Mouse (Mus musculus): ENCODE results near the gene Dnase1l3. TPM values are rescaled to one million over a fixed set of nuclear protein-coding genes. Genes with fewer than 3 reads are reported as not detected.
A peak's percentile ranks its signal among the peaks of the same experiment; 100 is the strongest.

Dnase1l3 gene
- total RNA-seq (2022): under 1 TPM; 0.37 to 0.78 (median 0.55) TPM

DNA sequence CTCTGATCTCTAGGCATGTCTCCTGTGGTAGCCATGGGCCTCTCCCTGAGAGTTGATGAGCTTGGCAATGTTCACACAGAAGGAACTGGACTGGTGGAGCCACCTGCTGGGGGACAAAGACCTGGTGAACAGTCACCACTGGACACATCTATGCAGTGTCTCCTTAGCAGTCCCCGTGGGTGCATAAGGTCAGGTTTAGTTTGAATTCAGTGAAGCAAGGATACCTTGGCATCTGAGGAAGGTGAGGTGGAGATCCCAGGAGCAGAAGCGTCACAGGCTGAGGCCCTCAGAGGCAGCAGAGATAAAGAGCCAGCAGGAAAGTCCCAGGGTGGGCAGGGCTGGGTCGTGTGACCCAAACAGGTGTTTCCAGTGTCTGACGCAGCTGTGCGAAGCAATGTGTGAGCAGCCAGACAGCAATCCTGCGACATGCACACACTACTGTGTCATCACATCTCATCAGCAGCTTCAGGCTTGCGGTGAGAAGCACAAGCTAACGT is at the start of gene Dnase1l3:
Gene Dnase1l3 (minus strand): TSS at position 303 of the 497 bp plus-strand sequence.
- DNase-seq: no peak

GRCm38 (mm10) chr14:8042577-8042976 is 48.2 kb upstream of the Dnase1l3 start:
- DNase-seq: no peak

GRCm38 (mm10) chr14:8042120-8042519 is 47.7 kb upstream of the Dnase1l3 start:
- DNase-seq: no peak

GRCm38 (mm10) chr14:8040911-8041678 is 46.7 kb upstream of the Dnase1l3 start:
- no peak for DNase-seq

DNA sequence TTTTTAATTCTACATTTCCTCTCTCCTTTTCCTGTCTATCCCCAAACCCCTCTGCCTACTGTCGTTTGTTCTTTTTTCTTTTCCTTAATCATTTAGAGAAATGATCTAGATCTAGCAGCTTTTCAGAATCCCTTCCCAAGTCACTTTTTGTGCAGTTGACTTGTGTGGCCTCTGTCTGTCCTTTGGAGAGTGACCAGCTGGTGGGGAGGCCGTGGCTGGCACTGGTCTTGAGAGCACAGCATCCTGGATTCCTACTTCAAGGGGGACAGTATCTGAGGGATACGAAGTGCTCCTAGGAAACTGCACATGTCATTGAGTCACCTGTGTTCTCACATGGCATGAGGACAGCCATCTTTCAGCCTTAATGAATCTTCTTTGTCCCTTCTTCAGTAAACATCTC is 45.8 kb upstream of the Dnase1l3 start:
- DNase-seq: no peak

DNA sequence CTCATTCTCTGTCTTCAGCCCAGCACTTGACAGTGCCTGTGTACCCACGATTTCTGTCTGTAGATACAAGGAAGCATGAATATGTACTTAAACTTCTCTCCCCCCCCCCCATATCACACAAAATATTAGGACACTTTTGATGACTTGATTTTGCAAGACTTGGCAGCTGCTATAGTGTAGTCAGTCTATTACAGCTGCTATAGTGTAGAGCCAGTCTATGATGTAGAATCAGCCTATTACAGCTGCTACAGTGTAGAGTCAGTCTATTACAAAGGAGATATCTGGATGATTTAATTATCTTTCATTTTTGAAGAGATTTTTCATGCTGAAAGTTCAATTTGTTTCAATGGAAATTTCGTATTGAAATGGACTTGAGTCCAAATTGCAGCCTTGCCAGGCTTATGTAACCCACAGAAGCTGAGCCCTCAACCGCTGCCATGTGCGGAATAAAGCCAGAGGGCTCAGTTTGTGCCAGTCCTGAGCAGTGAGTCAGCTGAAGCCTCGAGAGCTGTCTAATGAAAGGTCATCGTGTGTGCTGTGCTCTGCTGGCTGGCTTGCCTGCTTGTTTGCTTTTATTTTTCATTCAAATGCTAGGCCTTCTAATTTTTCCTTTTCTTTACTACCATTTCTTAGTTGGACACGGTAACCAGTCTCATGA is 44.5 kb upstream of the Dnase1l3 start:
- peak; percentile 90 for DNase-seq

GRCm38 (mm10) chr14:8038150-8038549 is 43.8 kb upstream of the Dnase1l3 start:
- DNase-seq: no peak

DNA sequence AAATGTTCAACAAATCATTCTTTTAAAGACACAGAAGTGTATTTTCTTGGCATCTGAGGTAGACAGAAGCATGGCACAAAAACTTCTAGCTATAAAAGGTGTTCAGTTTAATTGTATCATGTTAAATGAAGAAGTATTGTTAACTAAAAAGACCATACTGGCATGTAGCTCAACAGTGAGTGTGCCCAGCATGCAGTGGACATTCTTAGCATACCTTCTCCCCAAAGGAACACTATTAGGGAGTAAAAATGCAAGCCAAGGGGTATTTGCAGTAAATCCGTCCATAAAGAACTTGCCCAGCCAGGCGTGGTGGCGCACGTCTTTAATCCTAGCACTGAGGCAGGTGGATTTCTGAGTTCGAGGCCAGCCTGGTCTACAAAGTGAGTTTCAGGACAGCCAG is 42.0 kb upstream of the Dnase1l3 start:
- DNase-seq: no peak

GRCm38 (mm10) chr14:8035951-8036350 is 41.6 kb upstream of the Dnase1l3 start:
- DNase-seq: no peak

- DNase-seq: no peak
Measured at GRCm38 (mm10) chr14:8034561-8034960, 40.2 kb upstream of the Dnase1l3 start.

GRCm38 (mm10) chr14:8032087-8032944 is 37.9 kb upstream of the Dnase1l3 start:
- peak; percentile 81 for DNase-seq

DNA sequence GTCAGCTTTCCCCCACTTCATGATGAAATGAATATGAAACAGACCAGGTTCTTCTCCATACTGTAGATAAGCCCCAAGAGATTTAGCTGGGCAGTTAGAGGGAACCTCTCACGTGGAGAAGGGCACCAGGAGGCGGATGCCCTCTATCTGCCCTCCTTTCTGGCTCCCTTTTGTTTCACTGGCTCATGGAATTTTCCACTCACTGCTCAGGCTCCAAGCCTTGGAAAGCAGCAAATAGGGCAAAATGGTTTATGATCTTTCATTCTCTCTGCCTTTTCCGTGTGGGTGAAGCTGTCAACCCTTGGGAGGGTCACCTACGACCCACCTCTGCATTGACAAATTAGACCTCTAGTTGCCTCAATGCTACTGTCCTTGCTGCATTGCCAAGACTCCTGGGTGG is 36.2 kb upstream of the Dnase1l3 start:
- peak; percentile 67 for DNase-seq

DNA sequence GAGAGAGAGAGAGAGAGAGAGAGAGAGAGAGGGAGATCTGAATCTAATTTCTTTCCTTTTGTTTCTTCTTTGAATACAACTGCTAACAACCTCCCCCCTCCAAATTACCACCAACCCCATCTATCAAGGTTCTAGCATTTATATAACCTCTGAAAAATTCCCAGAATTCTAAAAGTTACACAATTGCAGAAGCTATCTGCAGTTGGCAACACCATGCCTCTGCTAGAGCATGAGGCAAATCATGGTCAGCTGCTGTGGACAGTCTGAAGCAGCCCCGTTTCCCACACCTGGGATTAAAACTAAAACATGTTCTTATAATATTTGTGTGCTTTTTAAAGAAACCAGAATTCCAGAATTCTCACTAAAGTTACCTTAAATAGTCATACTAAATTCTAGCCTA is 35.4 kb upstream of the Dnase1l3 start:
- DNase-seq: no peak

- DNase-seq: no peak
Measured at GRCm38 (mm10) chr14:8028086-8028485, 33.7 kb upstream of the Dnase1l3 start.

GRCm38 (mm10) chr14:8026769-8027531 is 32.6 kb upstream of the Dnase1l3 start:
- DNase-seq: no peak

- no peak for DNase-seq
Measured at GRCm38 (mm10) chr14:8024936-8025335, 30.6 kb upstream of the Dnase1l3 start.

DNA sequence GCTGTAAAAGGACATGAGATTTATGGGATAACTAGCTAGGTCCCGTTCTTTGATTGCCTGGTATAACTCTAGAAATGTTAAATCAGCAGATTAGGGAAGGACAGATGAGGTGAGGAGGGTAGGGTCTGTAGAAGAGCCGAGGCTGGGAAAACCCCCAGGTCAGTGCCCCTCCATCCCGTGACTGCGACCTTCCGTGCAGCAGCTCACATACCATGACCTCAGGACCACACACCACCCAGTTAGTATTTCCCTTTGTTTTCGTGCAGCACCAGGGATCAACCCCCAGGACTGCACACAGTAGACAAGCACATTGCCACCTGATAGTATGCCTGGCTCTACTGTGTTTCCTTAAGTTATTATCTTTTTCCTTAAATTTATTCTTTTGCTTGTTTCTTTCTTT is 30.1 kb upstream of the Dnase1l3 start:
- no peak for DNase-seq

DNA sequence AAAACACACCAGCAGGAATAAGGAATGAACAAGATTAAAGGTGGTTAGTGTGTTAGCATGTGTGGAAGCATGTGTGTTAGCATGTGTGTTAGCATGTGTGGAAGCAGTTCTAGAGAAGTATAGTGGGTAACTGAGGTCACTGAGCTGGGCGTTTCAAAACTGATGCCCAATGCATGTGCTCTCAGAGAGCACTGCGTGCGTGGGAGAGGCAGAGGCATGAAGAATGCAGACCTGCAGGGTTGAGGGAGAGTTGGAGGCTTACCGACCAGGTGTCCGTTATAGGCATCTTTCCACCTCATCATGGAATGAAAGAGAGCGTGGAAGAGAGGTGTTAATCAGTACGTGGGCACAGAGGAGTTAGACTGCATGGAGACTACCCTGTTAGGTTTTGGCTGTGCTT is 26.2 kb upstream of the Dnase1l3 start:
- DNase-seq: no peak

DNA sequence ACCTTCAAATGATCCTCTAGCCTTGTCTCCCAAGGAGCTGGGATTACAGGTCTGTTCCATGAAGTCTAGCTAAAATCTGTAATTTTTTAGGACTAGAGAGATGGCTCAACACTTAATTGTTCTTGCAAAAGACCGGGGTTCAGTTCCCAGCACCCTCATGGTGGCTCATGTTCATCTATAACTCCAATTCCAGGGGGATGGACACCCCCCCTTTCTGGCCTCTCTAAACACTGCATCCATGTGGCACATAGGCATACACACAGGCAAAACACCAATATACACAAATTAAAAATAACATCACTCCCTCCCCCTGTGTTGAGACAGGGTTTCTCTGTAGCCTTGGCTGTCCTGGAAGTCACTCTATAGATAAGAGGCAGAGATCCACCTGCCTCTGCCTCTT is 25.6 kb upstream of the Dnase1l3 start:
- DNase-seq: no peak

- no peak for DNase-seq
Measured at GRCm38 (mm10) chr14:8016951-8017350, 22.6 kb upstream of the Dnase1l3 start.

GRCm38 (mm10) chr14:8016276-8016675 is 21.9 kb upstream of the Dnase1l3 start:
- DNase-seq: no peak

GRCm38 (mm10) chr14:8015756-8016155 is 21.4 kb upstream of the Dnase1l3 start:
- DNase-seq: no peak
